Mouse (Mus musculus): ENCODE measurements around the gene Lin28b. TPM values are rescaled to one million over a fixed set of nuclear protein-coding genes. Genes with fewer than 3 reads are reported as not detected.

The Lin28b gene
- polyA plus RNA-seq, 1 experiment from 2014 or later = 2.9 TPM

- no peaks in the 10 kb centered on the region for H3K36me3 ChIP-seq
- H3K27me3 ChIP-seq (replicated peaks) = no peaks in the 10 kb centered on the region; the same call in 1 of the 2 replicates
- H3K27ac ChIP-seq (replicated peaks) = peak overlapping the region; percentile 90
- H3K9ac ChIP-seq = peak overlapping the region; percentile 85
- H3K9me3 ChIP-seq = no peaks in the 10 kb centered on the region
- H3K4me1 ChIP-seq = peaks cover 22% of the 10 kb centered on the region
- H3K4me3 ChIP-seq = peak overlapping the region; percentile 69
- 2% methylated on average over 13 of the region's 13 CpGs for WGBS
- H3K4me2 ChIP-seq = peak overlapping the region; percentile 70
- no peak for ATAC-seq (ENCODE audit: extremely low read depth, insufficient number of reproducible peaks, low FRiP score, low TSS enrichment)
Measured at GRCm38 (mm10) chr10:45470079-45470739, 16.0 kb downstream of the Lin28b start.

GRCm38 (mm10) chr10:45469027-45469996, 16.9 kb downstream of the Lin28b start:
- H3K27ac ChIP-seq (replicated peaks) = peak overlapping the region; percentile 90

GRCm38 (mm10) chr10:45468180-45468915, 17.8 kb downstream of the Lin28b start:
- H3K9me3 ChIP-seq = no peaks in the 10 kb centered on the region
- peaks cover 18% of the 10 kb centered on the region for H3K4me1 ChIP-seq
- H3K4me3 ChIP-seq = peak overlapping the region; percentile 69
- no peaks in the 10 kb centered on the region for H3K36me3 ChIP-seq
- 32% methylated on average over 4 of the region's 4 CpGs for WGBS
- peak overlapping the region; percentile 70 for H3K4me2 ChIP-seq
- H3K27me3 ChIP-seq (replicated peaks) = no peaks in the 10 kb centered on the region; the same call in 1 of the 2 replicates
- peak overlapping the region; percentile 90 for H3K27ac ChIP-seq (replicated peaks)
- no peak for ATAC-seq (ENCODE audit: extremely low read depth, insufficient number of reproducible peaks, low FRiP score, low TSS enrichment)
- H3K9ac ChIP-seq = peak overlapping the region; percentile 85

More at GRCm38 (mm10) chr10:45469027-45469996, 16.9 kb downstream of the Lin28b start:
- no peaks in the 10 kb centered on the region for H3K9me3 ChIP-seq
- WGBS = 2% methylated on average over 21 of the region's 21 CpGs
- peak overlapping the region; percentile 69 for H3K4me3 ChIP-seq
- ATAC-seq (ENCODE audit: extremely low read depth, insufficient number of reproducible peaks, low FRiP score, low TSS enrichment) = no peak
- no peaks in the 10 kb centered on the region; the same call in 1 of the 2 replicates for H3K27me3 ChIP-seq (replicated peaks)
- peaks cover 22% of the 10 kb centered on the region for H3K4me1 ChIP-seq
- H3K4me2 ChIP-seq = peak overlapping the region; percentile 70
- peak overlapping the region; percentile 85 for H3K9ac ChIP-seq
- H3K36me3 ChIP-seq = no peaks in the 10 kb centered on the region

GRCm38 (mm10) chr10:45458637-45459036, 27.6 kb downstream of the Lin28b start:
- Histone ChIP-seq H3K9me3 (no peaks in the 10 kb centered on the region), H3K36me3 (no peaks in the 10 kb centered on the region), H3K4me3 (no peak overlapping the region), H3K27me3 (replicated peaks) (no peaks in the 10 kb centered on the region), H3K27ac (replicated peaks) (no peak overlapping the region), H3K4me1 (peaks cover 14% of the 10 kb centered on the region), H3K9ac (no peak overlapping the region), H3K4me2 (no peak overlapping the region)
- ATAC-seq (ENCODE audit: extremely low read depth, insufficient number of reproducible peaks, low FRiP score, low TSS enrichment) = no peak
- WGBS = 33% methylated on average over 2 of the region's 2 CpGs

GRCm38 (mm10) chr10:45458074-45458473, 28.1 kb downstream of the Lin28b start:
- 33% methylated on average over 2 of the region's 2 CpGs for WGBS
- no peak overlapping the region for H3K4me2 ChIP-seq

GRCm38 (mm10) chr10:45446625-45447024, 39.6 kb downstream of the Lin28b start:
- peak overlapping the region; percentile 43 for H3K4me3 ChIP-seq
- H3K9me3 ChIP-seq = no peaks in the 10 kb centered on the region
- H3K36me3 ChIP-seq = no peaks in the 10 kb centered on the region
- peak overlapping the region; percentile 64; the same call in 1 of the 2 replicates for H3K9ac ChIP-seq
- H3K4me1 ChIP-seq = peaks cover 7% of the 10 kb centered on the region
- peak overlapping the region; percentile 66 for H3K4me2 ChIP-seq
- no peak overlapping the region for H3K27ac ChIP-seq (replicated peaks)
- no peak for ATAC-seq (ENCODE audit: extremely low read depth, insufficient number of reproducible peaks, low FRiP score, low TSS enrichment)
- H3K27me3 ChIP-seq (replicated peaks) = no peaks in the 10 kb centered on the region

More at GRCm38 (mm10) chr10:45458074-45458473, 28.1 kb downstream of the Lin28b start:
- H3K9me3 ChIP-seq = no peaks in the 10 kb centered on the region
- H3K36me3 ChIP-seq = no peaks in the 10 kb centered on the region
- peaks cover 14% of the 10 kb centered on the region for H3K4me1 ChIP-seq
- H3K4me3 ChIP-seq = no peak overlapping the region
- H3K27ac ChIP-seq (replicated peaks) = no peak overlapping the region
- no peak for ATAC-seq (ENCODE audit: extremely low read depth, insufficient number of reproducible peaks, low FRiP score, low TSS enrichment)
- H3K27me3 ChIP-seq (replicated peaks) = no peaks in the 10 kb centered on the region
- no peak overlapping the region for H3K9ac ChIP-seq

- no peaks in the 10 kb centered on the region for H3K36me3 ChIP-seq
- WGBS = 3% methylated on average over 8 of the region's 8 CpGs
- peaks cover 5% of the 10 kb centered on the region for H3K4me1 ChIP-seq
- no peaks in the 10 kb centered on the region for H3K27me3 ChIP-seq (replicated peaks)
- ATAC-seq (ENCODE audit: extremely low read depth, insufficient number of reproducible peaks, low FRiP score, low TSS enrichment) = no peak
- H3K4me2 ChIP-seq = peak overlapping the region; percentile 66
- H3K27ac ChIP-seq (replicated peaks) = 0 out of 2 replicates have a peak overlapping the region, but pooled peaks have one; percentile 21
- no peaks in the 10 kb centered on the region for H3K9me3 ChIP-seq
- peak overlapping the region; percentile 64 for H3K9ac ChIP-seq
- H3K4me3 ChIP-seq = peak overlapping the region; percentile 43
Measured at GRCm38 (mm10) chr10:45446215-45446614, 40.0 kb downstream of the Lin28b start.

GRCm38 (mm10) chr10:45422372-45422771, 63.8 kb downstream of the Lin28b start:
- 67% methylated on average over 1 of the region's 1 CpGs for WGBS
- Histone ChIP-seq H3K36me3 (0 out of 2 replicates have a peak, but pooled peaks cover 9% of the 10 kb centered on the region), H3K27ac (replicated peaks) (no peak overlapping the region), H3K9ac (no peak overlapping the region), H3K9me3 (no peaks in the 10 kb centered on the region), H3K4me3 (no peak overlapping the region), H3K4me1 (peaks cover 3% of the 10 kb centered on the region; the same call in 1 of the 2 replicates), H3K4me2 (no peak overlapping the region), H3K27me3 (replicated peaks) (no peaks in the 10 kb centered on the region)
- no peak for ATAC-seq (ENCODE audit: extremely low read depth, insufficient number of reproducible peaks, low FRiP score, low TSS enrichment)

- 82% methylated on average over 5 of the region's 5 CpGs for WGBS
- no peak overlapping the region for H3K9ac ChIP-seq
- no peaks in the 10 kb centered on the region for H3K36me3 ChIP-seq
- H3K27ac ChIP-seq (replicated peaks) = no peak overlapping the region
- no peak overlapping the region for H3K4me3 ChIP-seq
- no peak for ATAC-seq (ENCODE audit: extremely low read depth, insufficient number of reproducible peaks, low FRiP score, low TSS enrichment)
- H3K27me3 ChIP-seq (replicated peaks) = no peaks in the 10 kb centered on the region
- H3K9me3 ChIP-seq = no peaks in the 10 kb centered on the region
- H3K4me2 ChIP-seq = no peak overlapping the region
- H3K4me1 ChIP-seq = no peaks in the 10 kb centered on the region
Measured at GRCm38 (mm10) chr10:45412144-45412543, 74.1 kb downstream of the Lin28b start.

GRCm38 (mm10) chr10:45411741-45412140, 74.5 kb downstream of the Lin28b start:
- Histone ChIP-seq H3K36me3 (no peaks in the 10 kb centered on the region), H3K9ac (no peak overlapping the region), H3K4me3 (no peak overlapping the region), H3K9me3 (no peaks in the 10 kb centered on the region), H3K27ac (replicated peaks) (no peak overlapping the region), H3K27me3 (replicated peaks) (no peaks in the 10 kb centered on the region), H3K4me2 (no peak overlapping the region), H3K4me1 (no peaks in the 10 kb centered on the region)
- no peak for ATAC-seq (ENCODE audit: extremely low read depth, insufficient number of reproducible peaks, low FRiP score, low TSS enrichment)
- 68% methylated on average over 2 of the region's 2 CpGs for WGBS
